Mouse (Mus musculus): ENCODE measurements at regions not wholly inside any gene's neighbourhood (a gene's known extent, or its start where the extent isn't known, plus 50 kb on each side); places are given as distances from the start of the nearest gene placed in this dataset.

- DNase-seq (ENCODE audit: extremely low read depth, low read depth, low spot score) = no peak
Measured at GRCm38 (mm10) chr4:66478601-66479217, 74.3 kb upstream of the Astn2 start.

All from fat pad, adult 2 months (tissue).